19 mouse cellular contexts compared by ENCODE assay signal in genomic region chr5:92130040-92130682, GRCm38 (mm10). TPM values are rescaled to one million over a fixed set of nuclear protein-coding genes. Genes with fewer than 3 reads are reported as not detected.
A peak's percentile ranks its signal among the peaks of the same experiment; 100 is the strongest.
DNase-seq lines count a peak whose midpoint lies in the region; ATAC-seq and TF ChIP-seq lines count a peak whose summit lies in the region.
"Had no signal": no experiment of that assay in that cellular context is flagged by ENCODE, and none has a peak within 500 bp of the region (broad histone marks: within the 10 kb centered on the region; RNA-seq: fewer than 3 reads in every experiment).

No protein-coding gene starts in this region.

- 89% methylated on average over 6 of the region's 6 CpGs for WGBS in lung, embryonic 14.5 days
- WGBS in stomach, postnatal 0 days, result 90% methylated on average over 6 of the region's 6 CpGs
- 91% methylated on average over 6 of the region's 6 CpGs for WGBS in cerebellum, adult 2 months

- intact Hi-C loops in gastrocnemius, adult 2 months (cut with DNase I), result no loop called here

- no peaks in the 10 kb centered on the region for H3K4me1 ChIP-seq in lung, embryonic 14.5 days (ENCODE audit: insufficient read depth)
- no peaks in the 10 kb centered on the region for H3K4me1 ChIP-seq in stomach, postnatal 0 days (replicated peaks; ENCODE audit: control insufficient read depth, insufficient read depth)
- no peaks in the 10 kb centered on the region for H3K4me1 ChIP-seq in cerebellum, adult 2 months (ENCODE audit: control insufficient read depth, insufficient read depth, low read length)

- TF ChIP-seq EP300 in stomach, postnatal 0 days (optimal IDR thresholded peaks at IDR 0.05), result no peak

- no peaks in the 10 kb centered on the region for H3K9me3 ChIP-seq in lung, embryonic 14.5 days (ENCODE audit: low read depth, low read length)
- H3K9me3 ChIP-seq in stomach, postnatal 0 days (ENCODE audit: control insufficient read depth, low read length), result no peaks in the 10 kb centered on the region
- H3K9me3 ChIP-seq: embryonic facial prominence, embryonic 13.5 days had no signal

- in situ Hi-C loops in Patski (cut with MboI; ENCODE audit: low pct_unique_long_range_greater_than_20kb), result no loop called here

- no peaks in the 10 kb centered on the region for H3K36me3 ChIP-seq in lung, embryonic 14.5 days (ENCODE audit: insufficient read depth)
- H3K36me3 ChIP-seq in stomach, postnatal 0 days (ENCODE audit: control insufficient read depth, insufficient read depth, low read length), result no peaks in the 10 kb centered on the region

- 0 out of 2 replicates have a peak, but pooled peaks have one; percentile 4 for TF ChIP-seq CTCF in gastrocnemius, adult 2 months (IDR thresholded peaks at IDR 0.05)
- TF ChIP-seq CTCF in lung, embryonic 14.5 days (IDR thresholded peaks at IDR 0.05; ENCODE audit: low read depth), result 0 out of 2 replicates have a peak, but pooled peaks have one; percentile 16
- TF ChIP-seq CTCF in Patski (IDR thresholded peaks at IDR 0.05), result peak; percentile 37
- TF ChIP-seq CTCF in stomach, postnatal 0 days (IDR thresholded peaks at IDR 0.05; ENCODE audit: low read depth), result 0 out of 2 replicates have a peak, but pooled peaks have one; percentile 14
- no peak for TF ChIP-seq CTCF in cerebellum, adult 2 months (IDR thresholded peaks at IDR 0.05; ENCODE audit: borderline replicate concordance, insufficient read depth, low read depth, low read length)

- no peak overlapping the region for H3K4me3 ChIP-seq in gastrocnemius, adult 2 months
- H3K4me3 ChIP-seq in lung, embryonic 14.5 days (ENCODE audit: low read depth, low read length), result no peak overlapping the region
- H3K4me3 ChIP-seq in stomach, postnatal 0 days (ENCODE audit: low read depth, low read length), result no peak overlapping the region
- no peak overlapping the region for H3K4me3 ChIP-seq in cerebellum, adult 2 months (replicated peaks; ENCODE audit: insufficient read depth, low read depth, low read length)
- H3K4me3 ChIP-seq: embryonic facial prominence, embryonic 13.5 days; hindbrain, embryonic 10.5 days had no signal

- CTCF ChIA-PET in Patski (lab: Charles Lee), result no interaction called here

- ATAC-seq in lung, embryonic 14.5 days (ENCODE audit: insufficient read depth), result no peak
- no peak for ATAC-seq in Patski
- no peak for ATAC-seq in stomach, postnatal 0 days (ENCODE audit: low FRiP score, low TSS enrichment)
- ATAC-seq: forebrain, embryonic 16.5 days; inflammation-experienced regulatory T-cells, adult 6 months had no signal

- no peak overlapping the region for H3K4me2 ChIP-seq in lung, embryonic 14.5 days
- H3K4me2 ChIP-seq in stomach, postnatal 0 days (replicated peaks; ENCODE audit: low read depth), result no peak overlapping the region
- H3K4me2 ChIP-seq: embryonic facial prominence, embryonic 13.5 days had no signal

- no peak overlapping the region for H3K9ac ChIP-seq in lung, embryonic 14.5 days
- H3K9ac ChIP-seq in stomach, postnatal 0 days (ENCODE audit: low read length), result no peak overlapping the region
- H3K9ac ChIP-seq: embryonic facial prominence, embryonic 13.5 days had no signal

- TF ChIP-seq POLR2A in cerebellum, adult 2 months (IDR thresholded peaks at IDR 0.05; ENCODE audit: borderline replicate concordance, insufficient read depth, low read length), result no peak

- no peak for DNase-seq in gastrocnemius, adult 2 months
- DNase-seq in gastrocnemius, postnatal 10 days, result no peak
- no peak for DNase-seq in lung, embryonic 14.5 days
- no peak for DNase-seq in lung, postnatal 10 days
- no peak for DNase-seq in Patski (ENCODE audit: low read depth, low spot score)
- DNase-seq in stomach, postnatal 0 days (ENCODE audit: low spot score), result no peak
- DNase-seq in cerebellum, adult 18-20 months, result no peak
- no peak for DNase-seq in cerebellum, adult 2 months
- DNase-seq: adrenal gland, postnatal 14 days; cerebellum, adult 9-10 months; layer of hippocampus, postnatal 36 days; left cerebral cortex, postnatal 4 days; lung, adult 18-20 months; midbrain, embryonic 14.5 days; right cerebral cortex, adult 18-20 months had no signal

- H3K27me3 ChIP-seq in lung, embryonic 14.5 days (ENCODE audit: insufficient read depth, low read length), result no peaks in the 10 kb centered on the region
- H3K27me3 ChIP-seq in Patski, result no peaks in the 10 kb centered on the region
- no peaks in the 10 kb centered on the region for H3K27me3 ChIP-seq in stomach, postnatal 0 days (ENCODE audit: control insufficient read depth, insufficient read depth, low read length)
- no peaks in the 10 kb centered on the region for H3K27me3 ChIP-seq in cerebellum, adult 2 months (ENCODE audit: control insufficient read depth, insufficient read depth, low read length)
- H3K27me3 ChIP-seq: embryonic facial prominence, embryonic 13.5 days had no signal

- H3K27ac ChIP-seq in gastrocnemius, adult 2 months, result no peak overlapping the region
- no peak overlapping the region for H3K27ac ChIP-seq in lung, embryonic 14.5 days (ENCODE audit: low read depth)
- H3K27ac ChIP-seq in stomach, postnatal 0 days (replicated peaks), result no peak overlapping the region
- no peak overlapping the region for H3K27ac ChIP-seq in cerebellum, adult 2 months (ENCODE audit: insufficient read depth, low read length)
- H3K27ac ChIP-seq: embryonic facial prominence, embryonic 13.5 days; hindbrain, embryonic 10.5 days had no signal

- POLR2A ChIA-PET in Patski (lab: Charles Lee), result interaction anchor here (0.6 kb wide), 1 partner anchor 729 kb away, joined by 3 read pairs; no protein-coding TSS in a partner anchor

RNA-seq across cellular contexts. Expression of gene Uso1, which starts 7.6 kb away (rescaled TPM):
- 10 to 100 TPM; 63.2 to 72.3 TPM for total RNA-seq in gastrocnemius, adult 2 months (2021)
- total RNA-seq in gastrocnemius, postnatal 10 days (2021), result 10 to 100 TPM; 63.0 to 68.2 TPM
- polyA plus RNA-seq in lung, embryonic 14.5 days (2014; fragmentation: Nextera tagmentation; extraction: Ambion mirVana), result 27.8 and 28.1 TPM in 2 replicates
- 96.2 TPM for polyA plus RNA-seq in Patski (2021)
- 36.6 and 36.7 TPM in 2 replicates for polyA plus RNA-seq in stomach, postnatal 0 days (2015; fragmentation: Nextera tagmentation; extraction: Ambion mirVana)
- 55.2 and 59.3 TPM in 2 replicates for polyA plus RNA-seq in cerebellum, adult 2 months (2012; rRNA removed)

RNA-seq across cellular contexts. Expression of gene G3bp2, which starts 46.6 kb away (rescaled TPM):
- total RNA-seq in gastrocnemius, adult 2 months (2021), result 10 to 100 TPM; 49.1 to 73.5 TPM
- 10 to 100 TPM; 57.9 to 59.4 TPM for total RNA-seq in gastrocnemius, postnatal 10 days (2021)
- 165 and 166 TPM in 2 replicates for polyA plus RNA-seq in lung, embryonic 14.5 days (2014; fragmentation: Nextera tagmentation; extraction: Ambion mirVana)
- 125 TPM for polyA plus RNA-seq in Patski (2021)
- polyA plus RNA-seq in stomach, postnatal 0 days (2015; fragmentation: Nextera tagmentation; extraction: Ambion mirVana), result 94.0 and 111 TPM in 2 replicates
- 123 and 125 TPM in 2 replicates for polyA plus RNA-seq in cerebellum, adult 2 months (2012; rRNA removed)
